Mouse (Mus musculus): Measurements from ENCODE around the gene Gm8947. TPM values are rescaled to one million over a fixed set of nuclear protein-coding genes. Genes with fewer than 3 reads are reported as not detected.
A peak's percentile ranks its signal among the peaks of the same experiment; 100 is the strongest.
"Not testable (repeated sequence)": the region's sequence is repeated elsewhere in the genome, so short reads cannot be mapped to it uniquely, and the experiment has no call there.

Gene Gm8947
- total RNA-seq (2014; fragmentation: Nextera tagmentation) (8.3 and 14.5 TPM in 2 replicates), total RNA-seq (2017) (3.4 and 4.8 TPM in 2 replicates), polyA plus RNA-seq (2012) (0.56 and 0.67 TPM in 2 replicates)

DNA sequence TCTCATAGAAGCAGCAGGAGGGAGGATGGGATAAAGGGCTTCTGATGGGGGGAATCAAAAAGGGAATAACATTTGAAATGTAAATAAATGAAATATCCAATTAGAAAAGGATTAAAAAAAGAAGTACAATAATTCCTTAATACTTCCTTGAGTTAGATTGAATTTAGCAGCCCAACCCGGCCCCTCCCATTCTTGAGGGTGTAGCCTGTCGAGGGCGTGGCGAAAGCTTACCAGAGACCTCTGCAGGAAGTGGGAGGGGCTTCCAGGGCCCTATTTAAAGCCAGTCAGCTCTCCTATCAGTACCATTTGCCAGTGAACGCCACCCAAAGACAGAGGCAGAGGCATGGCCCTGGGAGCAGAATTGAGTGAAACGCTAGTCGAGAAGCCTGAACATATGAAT lies at the start of gene Gm8947:
TSS of gene Gm8947 (plus strand) at position 302 of the 400 bp plus-strand sequence.
- H3K36me3 ChIP-seq (replicated peaks); ATAC-seq (ENCODE audit: extremely low read depth, insufficient number of reproducible peaks, low FRiP score, poor library complexity, severe bottlenecking); H3K9me3 ChIP-seq (replicated peaks); H3K27me3 ChIP-seq (ENCODE audit: insufficient read depth, low read length); H3K4me3 ChIP-seq (ENCODE audit: low read depth, low read length); DNase-seq (ENCODE audit: low spot score): not testable (repeated sequence)
- H3K4me1 ChIP-seq (ENCODE audit: insufficient read depth, low read depth, low read length): peaks cover 15% of the 10 kb centered on the region

DNA sequence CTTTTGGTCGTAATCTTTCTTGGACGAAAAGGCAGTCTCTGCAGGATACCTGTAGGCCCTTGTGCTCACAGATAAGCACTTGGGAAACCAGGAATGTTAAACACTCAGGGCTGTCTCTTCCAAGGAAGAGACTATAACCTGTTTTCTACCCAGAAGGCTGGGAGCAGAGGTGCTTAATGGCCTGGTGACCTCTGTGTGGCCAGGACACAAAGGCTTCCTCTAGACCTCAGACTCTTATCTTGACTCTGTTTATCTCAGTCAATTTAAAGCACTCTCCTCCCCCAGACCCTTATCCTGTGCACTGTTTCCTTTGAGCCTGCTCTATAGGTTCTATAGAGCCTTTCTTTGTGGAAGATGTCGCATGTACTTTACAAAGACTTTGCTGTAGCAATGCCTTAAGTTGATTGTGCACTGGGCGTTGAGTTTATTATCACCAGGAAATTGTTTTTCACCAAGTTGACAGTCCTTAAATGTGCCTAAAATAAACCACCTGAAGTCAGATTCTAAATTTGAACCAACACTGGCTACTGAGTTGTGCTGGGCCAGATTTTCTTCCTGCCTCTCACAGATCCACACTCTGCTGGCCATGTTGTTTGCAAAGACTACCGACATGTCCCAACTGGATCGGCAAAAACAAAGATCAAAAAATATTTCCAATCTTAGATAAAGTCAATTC lies 47.6 kb upstream of the Gm8947 start:
- peaks cover 5% of the 10 kb centered on the region for H3K27me3 ChIP-seq (ENCODE audit: insufficient read depth, low read length)
- no peak for TF ChIP-seq GATA1 (IDR thresholded peaks at IDR 0.05; ENCODE audit: borderline replicate concordance, low read length)
- no peak for TF ChIP-seq POLR2AphosphoS5 (IDR thresholded peaks at IDR 0.05; ENCODE audit: insufficient replicate concordance, low read depth, low read length)
- TF ChIP-seq GATA2 (IDR thresholded peaks at IDR 0.05; ENCODE audit: borderline replicate concordance, low read depth, low read length): no peak
- no peak for TF ChIP-seq CTCF (IDR thresholded peaks at IDR 0.05; ENCODE audit: low read depth, low read length)
- TF ChIP-seq TAL1 (conservative IDR thresholded peaks at IDR 0.05; ENCODE audit: low read depth, low read length): no peak
- H3K4me1 ChIP-seq (ENCODE audit: insufficient read depth, low read depth, low read length): peaks cover 10% of the 10 kb centered on the region
- H3K9me3 ChIP-seq (replicated peaks): no peaks in the 10 kb centered on the region
- DNase-seq (ENCODE audit: low spot score) (no peak), ATAC-seq (ENCODE audit: extremely low read depth, insufficient number of reproducible peaks, low FRiP score, poor library complexity, severe bottlenecking) (no peak)
- no peak overlapping the region for H3K4me3 ChIP-seq (ENCODE audit: low read depth, low read length)
- H3K36me3 ChIP-seq (replicated peaks): no peaks in the 10 kb centered on the region

DNA sequence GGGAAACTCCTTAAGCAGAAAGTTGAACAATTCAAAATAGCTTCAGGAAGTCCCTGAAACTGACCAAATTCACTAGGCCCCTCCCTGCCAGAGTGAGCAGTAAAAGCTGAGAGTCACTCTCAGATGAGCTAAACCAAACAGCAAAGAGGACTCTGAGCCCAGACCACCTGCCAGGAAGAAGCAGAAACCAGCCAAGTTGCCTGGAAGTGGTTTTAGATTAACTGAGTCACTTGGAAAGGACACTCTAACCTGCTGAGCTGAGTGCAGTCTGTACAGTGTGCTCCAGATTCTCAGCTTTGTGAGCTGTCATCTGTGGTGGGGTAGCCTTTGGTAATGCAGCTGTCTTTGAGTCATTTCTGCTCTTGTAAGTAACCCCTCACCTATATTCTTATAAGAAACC lies 44.4 kb upstream of the Gm8947 start:
- no peak for TF ChIP-seq POLR2AphosphoS5 (IDR thresholded peaks at IDR 0.05; ENCODE audit: insufficient replicate concordance, low read depth, low read length)
- TF ChIP-seq CTCF (IDR thresholded peaks at IDR 0.05; ENCODE audit: low read depth, low read length): no peak
- TF ChIP-seq GATA1 (IDR thresholded peaks at IDR 0.05; ENCODE audit: borderline replicate concordance, low read length): no peak
- no peak for TF ChIP-seq TAL1 (conservative IDR thresholded peaks at IDR 0.05; ENCODE audit: low read depth, low read length)
- no peak for TF ChIP-seq GATA2 (IDR thresholded peaks at IDR 0.05; ENCODE audit: borderline replicate concordance, low read depth, low read length)
- no peaks in the 10 kb centered on the region for H3K27me3 ChIP-seq (ENCODE audit: insufficient read depth, low read length)
- no peaks in the 10 kb centered on the region for H3K36me3 ChIP-seq (replicated peaks)
- no peaks in the 10 kb centered on the region for H3K9me3 ChIP-seq (replicated peaks)
- H3K4me1 ChIP-seq (ENCODE audit: insufficient read depth, low read depth, low read length): peaks cover 8% of the 10 kb centered on the region
- DNase-seq (ENCODE audit: low spot score) (no peak), ATAC-seq (ENCODE audit: extremely low read depth, insufficient number of reproducible peaks, low FRiP score, poor library complexity, severe bottlenecking) (no peak)
- H3K4me3 ChIP-seq (ENCODE audit: low read depth, low read length): no peak overlapping the region

DNA sequence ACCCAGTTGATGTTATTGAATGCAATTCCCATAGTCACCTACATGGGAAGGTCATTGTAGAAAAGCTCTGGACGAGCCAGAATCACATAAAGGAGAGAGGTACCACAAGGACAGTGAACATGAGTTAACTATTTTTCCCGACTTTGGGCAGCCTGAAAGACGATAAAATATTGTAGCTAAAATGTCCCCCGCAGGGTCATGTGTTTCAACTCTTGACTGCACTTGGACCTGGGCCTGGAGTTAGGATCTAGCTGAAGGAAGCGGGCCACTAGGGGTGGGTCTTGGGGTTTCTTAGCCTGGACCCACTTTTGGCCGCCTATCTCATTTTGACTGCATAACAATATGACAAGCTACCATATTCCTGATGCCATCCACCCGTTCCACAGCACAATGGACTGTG lies 42.0 kb upstream of the Gm8947 start:
- no peak for TF ChIP-seq GATA1 (IDR thresholded peaks at IDR 0.05; ENCODE audit: borderline replicate concordance, low read length)
- no peak for TF ChIP-seq CTCF (IDR thresholded peaks at IDR 0.05; ENCODE audit: low read depth, low read length)
- ATAC-seq (ENCODE audit: extremely low read depth, insufficient number of reproducible peaks, low FRiP score, poor library complexity, severe bottlenecking): no peak

DNA sequence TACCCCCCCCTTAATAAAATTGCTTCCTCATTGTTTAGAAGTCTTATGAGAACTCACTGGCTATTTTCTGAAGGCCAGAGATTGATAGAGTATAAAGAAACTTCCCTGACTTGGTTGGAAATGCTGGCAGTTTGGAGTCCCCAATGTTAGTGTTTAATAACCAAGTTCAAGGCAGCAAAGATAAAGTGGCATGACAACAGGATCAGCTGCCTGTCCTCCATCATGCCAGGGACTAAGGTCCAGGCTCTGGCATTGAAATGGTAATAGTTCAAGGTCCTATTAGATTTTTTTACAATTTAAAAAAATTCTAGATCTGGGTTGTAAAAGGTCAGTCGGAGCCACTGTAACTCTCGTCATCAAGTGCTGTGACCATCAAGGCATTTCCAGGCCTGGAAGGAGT lies 41.1 kb upstream of the Gm8947 start:
- no peaks in the 10 kb centered on the region for H3K36me3 ChIP-seq (replicated peaks)
- no peaks in the 10 kb centered on the region for H3K9me3 ChIP-seq (replicated peaks)
- TF ChIP-seq POLR2AphosphoS5 (IDR thresholded peaks at IDR 0.05; ENCODE audit: insufficient replicate concordance, low read depth, low read length) (no peak), GATA1 (IDR thresholded peaks at IDR 0.05; ENCODE audit: borderline replicate concordance, low read length) (no peak), GATA2 (IDR thresholded peaks at IDR 0.05; ENCODE audit: borderline replicate concordance, low read depth, low read length) (no peak), CTCF (IDR thresholded peaks at IDR 0.05; ENCODE audit: low read depth, low read length) (no peak), TAL1 (conservative IDR thresholded peaks at IDR 0.05; ENCODE audit: low read depth, low read length) (no peak)
- no peak for DNase-seq (ENCODE audit: low spot score)
- no peak for ATAC-seq (ENCODE audit: extremely low read depth, insufficient number of reproducible peaks, low FRiP score, poor library complexity, severe bottlenecking)
- H3K4me1 ChIP-seq (ENCODE audit: insufficient read depth, low read depth, low read length): peaks cover 16% of the 10 kb centered on the region
- no peaks in the 10 kb centered on the region for H3K27me3 ChIP-seq (ENCODE audit: insufficient read depth, low read length)
- H3K4me3 ChIP-seq (ENCODE audit: low read depth, low read length): no peak overlapping the region

More for the DNA sequence above, 42.0 kb upstream of the Gm8947 start:
- Histone ChIP-seq H3K4me1 (ENCODE audit: insufficient read depth, low read depth, low read length) (peaks cover 13% of the 10 kb centered on the region), H3K4me3 (ENCODE audit: low read depth, low read length) (no peak overlapping the region), H3K36me3 (replicated peaks) (no peaks in the 10 kb centered on the region), H3K9me3 (replicated peaks) (no peaks in the 10 kb centered on the region), H3K27me3 (ENCODE audit: insufficient read depth, low read length) (no peaks in the 10 kb centered on the region)
- no peak for DNase-seq (ENCODE audit: low spot score)

DNA sequence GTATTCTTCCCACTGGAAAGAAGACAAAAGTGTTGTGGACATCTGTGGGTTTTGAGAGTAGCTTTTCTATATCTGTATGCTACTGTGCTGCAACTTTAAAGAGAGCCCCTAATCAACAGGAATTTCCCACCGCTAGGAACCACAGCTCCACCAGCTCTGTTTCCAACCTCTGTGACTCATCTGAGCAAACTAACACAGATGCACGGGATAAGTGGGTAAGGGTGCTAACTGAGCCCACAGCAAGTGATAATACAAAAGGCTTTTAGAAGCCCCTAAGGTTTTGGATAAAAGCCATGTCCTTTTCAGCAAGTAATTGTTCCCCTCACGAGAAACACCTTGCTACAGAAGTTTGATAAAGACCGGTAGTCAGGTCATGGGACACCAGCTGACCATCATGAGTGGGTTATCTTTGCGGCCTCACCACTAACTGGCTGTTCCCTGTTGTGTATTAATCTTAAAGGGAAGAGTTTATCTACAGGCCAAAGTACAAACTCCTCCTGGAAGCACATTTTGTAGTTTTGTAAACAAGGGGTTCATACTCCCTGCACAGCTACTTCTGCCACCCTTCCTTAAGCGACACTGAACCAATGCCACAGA lies 39.0 kb upstream of the Gm8947 start:
- H3K9me3 ChIP-seq (replicated peaks): no peaks in the 10 kb centered on the region
- ATAC-seq (ENCODE audit: extremely low read depth, insufficient number of reproducible peaks, low FRiP score, poor library complexity, severe bottlenecking): peak; percentile 48
- no peaks in the 10 kb centered on the region for H3K27me3 ChIP-seq (ENCODE audit: insufficient read depth, low read length)
- TF ChIP-seq GATA1 (IDR thresholded peaks at IDR 0.05; ENCODE audit: borderline replicate concordance, low read length) (no peak), CTCF (IDR thresholded peaks at IDR 0.05; ENCODE audit: low read depth, low read length) (no peak), GATA2 (IDR thresholded peaks at IDR 0.05; ENCODE audit: borderline replicate concordance, low read depth, low read length) (no peak), POLR2AphosphoS5 (IDR thresholded peaks at IDR 0.05; ENCODE audit: insufficient replicate concordance, low read depth, low read length) (no peak), TAL1 (conservative IDR thresholded peaks at IDR 0.05; ENCODE audit: low read depth, low read length) (no peak)
- no peak overlapping the region for H3K4me3 ChIP-seq (ENCODE audit: low read depth, low read length)
- H3K36me3 ChIP-seq (replicated peaks): no peaks in the 10 kb centered on the region
- no peak for DNase-seq (ENCODE audit: low spot score)
- peaks cover 27% of the 10 kb centered on the region for H3K4me1 ChIP-seq (ENCODE audit: insufficient read depth, low read depth, low read length)

DNA sequence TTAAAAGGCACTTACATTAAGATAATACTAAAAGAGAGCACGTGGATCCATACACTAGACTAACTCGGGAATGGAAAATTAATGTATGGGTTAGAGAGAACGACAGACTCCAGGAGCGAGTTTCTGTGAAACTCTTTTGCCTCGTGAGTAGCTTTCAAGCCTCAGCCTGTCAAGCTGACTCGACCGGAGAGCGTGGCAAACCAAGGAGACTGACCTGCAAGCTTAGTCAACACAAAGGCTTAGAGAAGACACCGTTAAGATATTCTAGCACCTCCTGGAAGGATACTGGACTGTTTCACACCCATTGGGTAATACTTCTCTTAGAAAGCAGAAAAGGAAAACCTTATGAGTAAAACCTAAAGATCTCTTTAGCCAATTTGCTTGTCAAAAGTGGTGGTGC lies 38.0 kb upstream of the Gm8947 start:
- DNase-seq (ENCODE audit: low spot score); ATAC-seq (ENCODE audit: extremely low read depth, insufficient number of reproducible peaks, low FRiP score, poor library complexity, severe bottlenecking); H3K4me3 ChIP-seq (ENCODE audit: low read depth, low read length); H3K9me3 ChIP-seq (replicated peaks); H3K36me3 ChIP-seq (replicated peaks); H3K27me3 ChIP-seq (ENCODE audit: insufficient read depth, low read length): not testable (repeated sequence)
- peaks cover 27% of the 10 kb centered on the region for H3K4me1 ChIP-seq (ENCODE audit: insufficient read depth, low read depth, low read length)

Measured in G1E (cell line).